Mouse (Mus musculus) liver, embryonic 14.5 days (tissue): ENCODE measurements around the gene Dglucy. TPM values are rescaled to one million over a fixed set of nuclear protein-coding genes. Genes with fewer than 3 reads are reported as not detected.

Experiments used
- ATAC-seq: fragments of 200-750 bp; cut with Nextera tagmentation; 2 replicates; pipeline ENCODE4 v1.8.0; 2017; ENCODE audit warnings: moderate number of reproducible peaks, mild to moderate bottlenecking, moderate library complexity; ENCODE audit not compliant: insufficient read depth
- DNase-seq, 3 experiments: peaks; one replicate each; pipeline ENCODE4 v3.0.0-alpha.2; 2012 to 2013; ENCODE audit warnings: low read depth in 3 of 3, low spot score in 3 of 3
- H3K27ac ChIP-seq: fragments of 300-500 bp; sonication (generic); 2 replicates; pipeline ENCODE4 v1.5.1; 2014; ENCODE audit warnings: moderate library complexity, mild to moderate bottlenecking, control low read depth, inconsistent platforms
- H3K27me3 ChIP-seq: fragments of 300-500 bp; sonication (generic); 2 replicates; pipeline ENCODE4 v1.6.1; 2014; ENCODE audit warnings: mild to moderate bottlenecking, low read length, moderate library complexity; ENCODE audit not compliant: control insufficient read depth, insufficient read depth
- H3K36me3 ChIP-seq: fragments of 300-500 bp; sonication (generic); replicated peaks from 2 replicates; pipeline ENCODE4 v1.6.1; 2014; ENCODE audit warnings: low read depth; ENCODE audit not compliant: control insufficient read depth, insufficient read depth
- H3K4me1 ChIP-seq, 2 experiments: fragments of 200-500 bp in 1 of 2; fragments of 300-500 bp in 1 of 2; sonication (generic) in 1 of 2; replicated peaks; 2 replicates each; pipeline ENCODE4 v1.6.1; 2012 to 2014; ENCODE audit warnings: antibody characterized with exemption in 1 of 2, inconsistent platforms in 1 of 2, low read length in 1 of 2; ENCODE audit not compliant: control insufficient read depth in 2 of 2, insufficient read depth in 2 of 2
- H3K4me2 ChIP-seq: fragments of 300-500 bp; sonication (generic); 2 replicates; pipeline ENCODE4 v1.6.1; 2014; ENCODE audit warnings: low read depth, mild to moderate bottlenecking, control low read depth, moderate library complexity
- H3K4me3 ChIP-seq, 2 experiments: fragments of 200-500 bp in 1 of 2; fragments of 300-500 bp in 1 of 2; sonication (generic) in 1 of 2; 2 replicates each; pipeline ENCODE4 v1.5.1; 2012 to 2014; ENCODE audit warnings: low read depth in 2 of 2, low read length in 2 of 2, mild to moderate bottlenecking in 2 of 2, control low read depth in 1 of 2, inconsistent platforms in 1 of 2, moderate library complexity in 1 of 2; ENCODE audit not compliant: insufficient read depth in 1 of 2
- H3K9ac ChIP-seq: fragments of 300-500 bp; sonication (generic); replicated peaks from 2 replicates; pipeline ENCODE4 v1.6.1; 2014; ENCODE audit warnings: mild to moderate bottlenecking, control low read depth, moderate library complexity
- H3K9me3 ChIP-seq: fragments of 300-500 bp; sonication (generic); 2 replicates; pipeline ENCODE4 v1.6.1; 2016; ENCODE audit warnings: low read length, mixed read lengths; ENCODE audit not compliant: control insufficient read depth
- CTCF ChIP-seq: IDR thresholded peaks from 2 replicates; pipeline ENCODE4 v1.5.1; 2016; ENCODE audit warnings: antibody characterized with exemption, low read depth, control low read depth
- EP300 ChIP-seq: IDR thresholded peaks from 2 replicates; pipeline ENCODE4 v1.6.1; 2016; ENCODE audit warnings: antibody characterized with exemption, low read depth
- WGBS: fragments of 180-500 bp; shearing (Covaris S2); extraction: QIAGEN DNeasy Blood & Tissue Kit; methylation state at CpG from one replicate; pipeline ENCODE4 v1.1.7; 2014; ENCODE audit not compliant: insufficient replicate concordance; 5-methylcytosine and 5-hydroxymethylcytosine counted together
- polyA plus RNA-seq, 2 experiments: library from polyadenylated mRNA; depleted of rRNA in 1 of 2; stranded (reverse) in 1 of 2; unstranded in 1 of 2; fragments of >200 nt; fragmentation: Nextera tagmentation in 1 of 2; extraction: Ambion mirVana in 1 of 2; gene quantifications; 2 replicates each; pipeline versions ENCODE4 v1.2.1 to v1.2.3; 2012 to 2014

The Dglucy gene
- polyA plus RNA-seq, 2 experiments, result 0.63 to 1.2 TPM

DNA sequence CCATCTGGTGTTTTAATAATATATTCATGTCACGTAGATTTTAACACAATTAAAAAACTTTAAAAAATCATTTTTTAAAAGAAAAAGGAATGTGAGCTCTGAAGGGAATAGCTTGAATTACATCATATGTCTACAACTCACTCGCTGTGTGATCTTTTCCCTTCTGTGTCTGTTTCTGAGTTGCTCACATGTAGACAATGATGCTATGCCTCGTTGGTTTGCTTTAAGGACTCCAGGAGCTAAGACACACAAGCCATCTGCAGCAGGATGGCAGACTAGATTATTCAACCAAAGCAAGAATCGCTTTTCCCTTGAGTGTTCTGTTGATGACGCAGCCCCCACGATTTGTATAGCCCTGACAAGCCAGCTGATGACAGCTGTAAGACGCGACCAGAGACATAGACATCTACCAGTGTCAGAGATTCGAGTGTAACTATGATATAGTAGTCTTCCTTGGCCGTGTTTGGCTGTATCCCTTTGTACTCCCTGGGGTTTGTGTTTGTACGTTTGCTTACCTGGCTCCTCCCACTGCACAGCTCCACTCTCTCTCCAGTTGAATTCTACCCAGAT lies 86.7 kb downstream of the Dglucy start:
- no peak overlapping the region for H3K9ac ChIP-seq
- no peak for DNase-seq
- H3K27ac ChIP-seq, result no peak overlapping the region
- H3K9me3 ChIP-seq, result no peaks in the 10 kb centered on the region
- WGBS, result 58% methylated on average over 11 of the region's 11 CpGs
- H3K4me1 ChIP-seq, result no peaks in the 10 kb centered on the region
- no peak for ATAC-seq
- no peaks in the 10 kb centered on the region for H3K36me3 ChIP-seq
- H3K4me3 ChIP-seq, result no peak overlapping the region
- H3K4me2 ChIP-seq, result no peak overlapping the region
- TF ChIP-seq CTCF (no peak), EP300 (no peak)
- no peaks in the 10 kb centered on the region for H3K27me3 ChIP-seq

DNA sequence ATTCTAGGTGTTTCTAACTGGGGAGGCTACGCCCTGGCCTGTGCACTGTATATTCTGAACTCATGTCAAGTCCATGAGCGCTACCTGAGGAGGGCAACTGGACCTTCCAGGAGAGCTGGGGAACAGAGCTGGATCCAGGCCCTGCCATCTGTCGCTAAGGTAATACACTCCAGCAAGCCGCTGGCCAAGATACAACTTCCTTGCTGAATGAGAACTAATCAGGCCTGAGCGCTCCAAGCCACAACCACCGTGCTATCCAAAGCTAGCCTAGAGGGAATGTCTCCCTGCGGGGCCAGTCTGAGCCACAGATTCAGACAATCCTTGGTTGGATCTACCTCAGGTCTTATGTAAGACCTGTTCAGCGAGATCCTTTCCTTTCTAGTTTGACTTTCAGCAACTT lies 88.2 kb downstream of the Dglucy start:
- Histone ChIP-seq H3K27ac (no peak overlapping the region), H3K4me2 (no peak overlapping the region), H3K4me1 (no peaks in the 10 kb centered on the region), H3K36me3 (no peaks in the 10 kb centered on the region), H3K4me3 (no peak overlapping the region), H3K27me3 (no peaks in the 10 kb centered on the region), H3K9ac (no peak overlapping the region), H3K9me3 (no peaks in the 10 kb centered on the region)
- no peak for ATAC-seq
- no peak for TF ChIP-seq CTCF
- no peak for TF ChIP-seq EP300
- no peak for DNase-seq
- 74% methylated on average over 8 of the region's 8 CpGs for WGBS

DNA sequence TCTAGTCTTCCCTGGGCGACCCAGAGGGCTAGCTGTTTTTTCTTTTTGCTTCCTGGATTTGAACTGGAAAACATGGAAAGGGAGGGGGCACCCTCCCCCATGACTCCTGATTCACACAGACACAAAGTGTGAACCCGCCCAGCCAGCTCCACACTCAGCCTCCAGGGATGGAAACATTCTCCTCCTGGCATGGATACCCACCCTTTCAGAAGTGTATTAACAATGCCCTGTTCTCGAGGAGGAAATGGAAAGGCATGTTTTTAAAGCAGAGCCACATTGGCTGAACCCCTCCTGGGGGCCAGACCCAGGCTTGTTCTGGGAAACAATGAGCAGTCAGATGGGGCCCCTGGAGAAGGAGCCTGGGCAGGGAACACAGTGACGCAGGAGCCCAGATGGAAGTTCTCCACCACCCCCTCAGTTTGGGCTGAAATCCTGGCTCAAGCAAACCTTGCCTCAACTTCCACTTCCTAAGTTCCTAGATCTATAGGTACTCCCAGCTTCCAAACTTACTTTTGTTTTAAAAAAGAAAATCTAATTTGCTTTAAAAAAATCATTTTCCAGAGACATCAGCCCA lies 89.3 kb downstream of the Dglucy start:
- no peak for ATAC-seq
- no peak for TF ChIP-seq CTCF
- TF ChIP-seq EP300, result no peak
- H3K4me2 ChIP-seq, result no peak overlapping the region
- WGBS, result 41% methylated on average over 4 of the region's 4 CpGs
- H3K9ac ChIP-seq, result no peak overlapping the region
- no peaks in the 10 kb centered on the region for H3K9me3 ChIP-seq
- H3K36me3 ChIP-seq, result no peaks in the 10 kb centered on the region
- no peak overlapping the region for H3K27ac ChIP-seq
- no peaks in the 10 kb centered on the region for H3K4me1 ChIP-seq
- no peak overlapping the region for H3K4me3 ChIP-seq
- no peaks in the 10 kb centered on the region for H3K27me3 ChIP-seq
- no peak for DNase-seq

DNA sequence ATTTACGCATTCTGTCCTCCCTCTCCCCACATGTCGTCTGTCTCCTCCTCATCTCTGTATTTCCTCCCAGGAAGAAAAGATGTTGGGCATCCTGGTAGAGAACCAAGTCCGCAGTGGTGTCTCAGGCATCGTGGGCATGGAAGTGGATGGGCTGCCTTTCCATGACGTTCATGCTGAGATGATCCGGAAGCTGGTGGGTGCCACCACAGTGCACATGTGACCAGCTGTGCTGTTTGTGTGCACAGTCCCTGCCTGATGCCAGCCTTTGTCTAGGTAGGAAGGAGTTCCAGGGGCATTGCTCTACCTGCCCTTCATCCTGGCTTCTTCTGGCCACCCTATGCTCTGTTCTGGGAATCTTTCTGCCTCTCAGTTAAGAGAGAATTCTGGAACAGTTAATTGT lies 92.4 kb downstream of the Dglucy start:
- Histone ChIP-seq H3K4me3 (no peak overlapping the region), H3K4me1 (no peaks in the 10 kb centered on the region), H3K36me3 (no peaks in the 10 kb centered on the region), H3K27me3 (no peaks in the 10 kb centered on the region), H3K27ac (no peak overlapping the region), H3K9me3 (no peaks in the 10 kb centered on the region), H3K9ac (no peak overlapping the region), H3K4me2 (no peak overlapping the region)
- no peak for ATAC-seq
- TF ChIP-seq CTCF (no peak), EP300 (no peak)
- no peak for DNase-seq
- 68% methylated on average over 6 of the region's 6 CpGs for WGBS

DNA sequence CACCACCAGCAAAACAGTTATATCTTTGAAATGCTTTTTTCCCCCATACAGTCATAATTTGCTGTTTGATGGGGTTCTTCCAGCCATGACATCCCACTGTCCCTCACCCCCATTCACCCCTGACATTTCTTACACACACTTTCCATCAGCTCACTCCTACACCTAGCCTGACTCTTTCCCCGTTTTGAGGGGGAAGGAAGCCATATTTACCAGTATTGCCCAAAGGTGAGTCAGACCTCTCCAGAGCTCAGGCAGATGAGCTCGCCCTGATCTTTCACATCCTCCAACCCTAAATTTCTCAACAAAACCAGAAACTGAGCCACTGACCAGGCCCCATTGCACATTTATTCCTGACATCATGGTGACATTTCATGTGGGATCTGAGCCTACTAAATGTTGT lies 93.0 kb downstream of the Dglucy start:
- H3K4me1 ChIP-seq, result no peaks in the 10 kb centered on the region
- H3K27me3 ChIP-seq, result no peaks in the 10 kb centered on the region
- no peak overlapping the region for H3K27ac ChIP-seq
- no peaks in the 10 kb centered on the region for H3K9me3 ChIP-seq
- no peak for DNase-seq
- no peaks in the 10 kb centered on the region for H3K36me3 ChIP-seq
- H3K4me3 ChIP-seq, result no peak overlapping the region
- TF ChIP-seq CTCF (no peak), EP300 (no peak)
- WGBS, result 47% methylated on average over 2 of the region's 2 CpGs
- no peak overlapping the region for H3K9ac ChIP-seq
- no peak overlapping the region for H3K4me2 ChIP-seq
- no peak for ATAC-seq
